Mouse (Mus musculus): ENCODE data around the gene Sdcbp2. TPM values are rescaled to one million over a fixed set of nuclear protein-coding genes. Genes with fewer than 3 reads are reported as not detected.

Gene Sdcbp2
- polyA plus RNA-seq, 1 experiment from 2014 or later, result 0.24 TPM

GRCm38 (mm10) chr2:151536618-151536974 is 35.8 kb upstream of the Sdcbp2 start:
- H3K9me3 ChIP-seq (replicated peaks; ENCODE audit: control insufficient read depth, low read length), result no peaks in the 10 kb centered on the region
- WGBS (ENCODE audit: insufficient replicate concordance), result 36% methylated on average over 5 of the region's 5 CpGs
- no peak for ATAC-seq (ENCODE audit: low read depth)
- no peaks in the 10 kb centered on the region for H3K36me3 ChIP-seq (ENCODE audit: control insufficient read depth, insufficient read depth)
- H3K4me3 ChIP-seq (ENCODE audit: low read depth, low read length), result no peak overlapping the region
- H3K9ac ChIP-seq (ENCODE audit: low read depth, low read length), result no peak overlapping the region
- peaks cover 5% of the 10 kb centered on the region; the same call in 1 of the 2 replicates for H3K4me1 ChIP-seq (ENCODE audit: control insufficient read depth, low read depth, low read length)
- no peak overlapping the region for H3K4me2 ChIP-seq (ENCODE audit: low read depth, low read length)
- no peaks in the 10 kb centered on the region for H3K27me3 ChIP-seq (ENCODE audit: control insufficient read depth, insufficient read depth, low read depth, low read length)
- H3K27ac ChIP-seq (ENCODE audit: low read length), result no peak overlapping the region

- Histone ChIP-seq H3K36me3 (ENCODE audit: control insufficient read depth, insufficient read depth) (no peaks in the 10 kb centered on the region), H3K4me3 (ENCODE audit: low read depth, low read length) (no peak overlapping the region), H3K4me2 (ENCODE audit: low read depth, low read length) (no peak overlapping the region), H3K27me3 (ENCODE audit: control insufficient read depth, insufficient read depth, low read depth, low read length) (no peaks in the 10 kb centered on the region), H3K9ac (ENCODE audit: low read depth, low read length) (no peak overlapping the region), H3K9me3 (replicated peaks; ENCODE audit: control insufficient read depth, low read length) (no peaks in the 10 kb centered on the region), H3K27ac (ENCODE audit: low read length) (no peak overlapping the region), H3K4me1 (ENCODE audit: control insufficient read depth, low read depth, low read length) (peaks cover 11% of the 10 kb centered on the region)
- no peak for ATAC-seq (ENCODE audit: low read depth)
- WGBS (ENCODE audit: insufficient replicate concordance), result 48% methylated on average over 4 of the region's 4 CpGs
These were observed 33.8 kb upstream of the Sdcbp2 start for GRCm38 (mm10) chr2:151538646-151539045.

GRCm38 (mm10) chr2:151542323-151543062 is 29.9 kb upstream of the Sdcbp2 start, which contains the start of gene Fkbp1a:
TSS of gene Fkbp1a (plus strand) at chr2:151542483.
- no peaks in the 10 kb centered on the region for H3K9me3 ChIP-seq (replicated peaks; ENCODE audit: control insufficient read depth, low read length)
- H3K27ac ChIP-seq (ENCODE audit: low read length), result peak within 1 kb of the TSS; percentile 80
- under 1% methylated on average over 82 of the region's 93 CpGs for WGBS (ENCODE audit: insufficient replicate concordance)
- peak; percentile 94 for ATAC-seq (ENCODE audit: low read depth)
- H3K9ac ChIP-seq (ENCODE audit: low read depth, low read length), result peak within 1 kb of the TSS; percentile 78
- H3K4me1 ChIP-seq (ENCODE audit: control insufficient read depth, low read depth, low read length), result peaks cover 9% of the 10 kb centered on the region
- H3K4me2 ChIP-seq (ENCODE audit: low read depth, low read length), result peak within 1 kb of the TSS; percentile 92
- no peaks in the 10 kb centered on the region for H3K27me3 ChIP-seq (ENCODE audit: control insufficient read depth, insufficient read depth, low read depth, low read length)
- H3K4me3 ChIP-seq (ENCODE audit: low read depth, low read length), result peak within 1 kb of the TSS; percentile 74
- no peaks in the 10 kb centered on the region for H3K36me3 ChIP-seq (ENCODE audit: control insufficient read depth, insufficient read depth)

- 2% methylated on average over 19 of the region's 21 CpGs for WGBS (ENCODE audit: insufficient replicate concordance)
- peak overlapping the region; percentile 92 for H3K4me2 ChIP-seq (ENCODE audit: low read depth, low read length)
- H3K27ac ChIP-seq (ENCODE audit: low read length), result peak overlapping the region; percentile 80
- peak overlapping the region; percentile 78 for H3K9ac ChIP-seq (ENCODE audit: low read depth, low read length)
- H3K4me1 ChIP-seq (ENCODE audit: control insufficient read depth, low read depth, low read length), result peaks cover 9% of the 10 kb centered on the region
- H3K36me3 ChIP-seq (ENCODE audit: control insufficient read depth, insufficient read depth), result no peaks in the 10 kb centered on the region
- no peaks in the 10 kb centered on the region for H3K9me3 ChIP-seq (replicated peaks; ENCODE audit: control insufficient read depth, low read length)
- no peaks in the 10 kb centered on the region for H3K27me3 ChIP-seq (ENCODE audit: control insufficient read depth, insufficient read depth, low read depth, low read length)
- peak overlapping the region; percentile 74 for H3K4me3 ChIP-seq (ENCODE audit: low read depth, low read length)
- ATAC-seq (ENCODE audit: low read depth), result no peak
These were observed 29.1 kb upstream of the Sdcbp2 start for GRCm38 (mm10) chr2:151543063-151543895.

- H3K9me3 ChIP-seq (replicated peaks; ENCODE audit: control insufficient read depth, low read length), result no peaks in the 10 kb centered on the region
- no peak overlapping the region for H3K4me3 ChIP-seq (ENCODE audit: low read depth, low read length)
- no peak for ATAC-seq (ENCODE audit: low read depth)
These were observed 27.7 kb upstream of the Sdcbp2 start for GRCm38 (mm10) chr2:151544673-151545072.

GRCm38 (mm10) chr2:151546571-151546970 is 25.9 kb upstream of the Sdcbp2 start:
- no peak overlapping the region for H3K27ac ChIP-seq (ENCODE audit: low read length)
- no peaks in the 10 kb centered on the region for H3K36me3 ChIP-seq (ENCODE audit: control insufficient read depth, insufficient read depth)
- H3K27me3 ChIP-seq (ENCODE audit: control insufficient read depth, insufficient read depth, low read depth, low read length), result no peaks in the 10 kb centered on the region
- no peak overlapping the region for H3K9ac ChIP-seq (ENCODE audit: low read depth, low read length)
- ATAC-seq (ENCODE audit: low read depth), result no peak
- H3K9me3 ChIP-seq (replicated peaks; ENCODE audit: control insufficient read depth, low read length), result no peaks in the 10 kb centered on the region
- no peak overlapping the region for H3K4me2 ChIP-seq (ENCODE audit: low read depth, low read length)
- WGBS (ENCODE audit: insufficient replicate concordance), result 58% methylated on average over 4 of the region's 4 CpGs
- peaks cover 6% of the 10 kb centered on the region for H3K4me1 ChIP-seq (ENCODE audit: control insufficient read depth, low read depth, low read length)
- H3K4me3 ChIP-seq (ENCODE audit: low read depth, low read length), result no peak overlapping the region

More at GRCm38 (mm10) chr2:151544673-151545072, 27.7 kb upstream of the Sdcbp2 start:
- Histone ChIP-seq H3K4me2 (ENCODE audit: low read depth, low read length) (no peak overlapping the region), H3K27me3 (ENCODE audit: control insufficient read depth, insufficient read depth, low read depth, low read length) (no peaks in the 10 kb centered on the region), H3K9ac (ENCODE audit: low read depth, low read length) (no peak overlapping the region), H3K27ac (ENCODE audit: low read length) (no peak overlapping the region), H3K36me3 (ENCODE audit: control insufficient read depth, insufficient read depth) (no peaks in the 10 kb centered on the region), H3K4me1 (ENCODE audit: control insufficient read depth, low read depth, low read length) (peaks cover 9% of the 10 kb centered on the region)
- 59% methylated on average over 6 of the region's 6 CpGs for WGBS (ENCODE audit: insufficient replicate concordance)

GRCm38 (mm10) chr2:151549615-151550121 is 22.8 kb upstream of the Sdcbp2 start:
- WGBS (ENCODE audit: insufficient replicate concordance), result 80% methylated on average over 3 of the region's 3 CpGs
- ATAC-seq (ENCODE audit: low read depth), result no peak
- Histone ChIP-seq H3K27ac (ENCODE audit: low read length) (no peak overlapping the region), H3K4me2 (ENCODE audit: low read depth, low read length) (no peak overlapping the region), H3K27me3 (ENCODE audit: control insufficient read depth, insufficient read depth, low read depth, low read length) (no peaks in the 10 kb centered on the region), H3K9me3 (replicated peaks; ENCODE audit: control insufficient read depth, low read length) (no peaks in the 10 kb centered on the region), H3K9ac (ENCODE audit: low read depth, low read length) (no peak overlapping the region), H3K4me1 (ENCODE audit: control insufficient read depth, low read depth, low read length) (no peaks in the 10 kb centered on the region), H3K36me3 (ENCODE audit: control insufficient read depth, insufficient read depth) (no peaks in the 10 kb centered on the region; the same call in 1 of the 2 replicates), H3K4me3 (ENCODE audit: low read depth, low read length) (no peak overlapping the region)

GRCm38 (mm10) chr2:151562930-151563921 is 9.2 kb upstream of the Sdcbp2 start:
- no peaks in the 10 kb centered on the region; the same call in 1 of the 2 replicates for H3K4me1 ChIP-seq (ENCODE audit: control insufficient read depth, low read depth, low read length)
- H3K27ac ChIP-seq (ENCODE audit: low read length), result peak overlapping the region; percentile 41; the same call in 1 of the 2 replicates
- no peak overlapping the region for H3K4me3 ChIP-seq (ENCODE audit: low read depth, low read length)
- no peak overlapping the region for H3K9ac ChIP-seq (ENCODE audit: low read depth, low read length)
- H3K36me3 ChIP-seq (ENCODE audit: control insufficient read depth, insufficient read depth), result no peaks in the 10 kb centered on the region
- no peaks in the 10 kb centered on the region for H3K27me3 ChIP-seq (ENCODE audit: control insufficient read depth, insufficient read depth, low read depth, low read length)
- WGBS (ENCODE audit: insufficient replicate concordance), result 54% methylated on average over 7 of the region's 7 CpGs
- ATAC-seq (ENCODE audit: low read depth), result peak; percentile 84
- no peak overlapping the region for H3K4me2 ChIP-seq (ENCODE audit: low read depth, low read length)
- no peaks in the 10 kb centered on the region for H3K9me3 ChIP-seq (replicated peaks; ENCODE audit: control insufficient read depth, low read length)
